Mouse (Mus musculus) testis, adult 2 months (tissue): Measurements from ENCODE around the gene Celsr1.

Source experiments
- CTCF ChIP-seq: fragments of 200-500 bp; IDR thresholded peaks from 2 replicates; pipeline ENCODE4 v1.5.1; 2012; ENCODE audit warnings: low read depth, mild to moderate bottlenecking, inconsistent platforms, low read length, moderate library complexity; ENCODE audit not compliant: control insufficient read depth, insufficient read depth, insufficient replicate concordance
- POLR2A ChIP-seq: fragments of 200-500 bp; IDR thresholded peaks from 2 replicates; pipeline ENCODE4 v1.6.1; 2012; ENCODE audit warnings: low read depth, mild to moderate bottlenecking, inconsistent platforms, low read length, moderate library complexity; ENCODE audit not compliant: control insufficient read depth

GRCm38 (mm10) chr15:86035913-86036312 lies 2.3 kb upstream of the Celsr1 start:
- TF ChIP-seq CTCF = no peak
- no peak for TF ChIP-seq POLR2A
